Mouse (Mus musculus) T-helper 2 cell (primary cell): ENCODE data around the gene Hes3.

Experiments
- in situ Hi-C: fragments of 300-600 bp; cut with MboI, MseI; formaldehyde crosslinking; loops from one replicate; pipeline ENCODE4 v1.15.1; 2025; ENCODE audit warnings: high pct_unique_total_duplicates

Hes3 gene

GRCm38 (mm10) chr4:152291562-152291961 lies at the start of gene Hes3:
Hes3 (minus strand) TSS chr4:152291662.
- in situ Hi-C loops: loop anchor here (10.0 kb wide), 1 partner anchor 357 kb away; the partner anchor contains the start of gene Dnajc11

- in situ Hi-C loops: no loop called here
Measured at GRCm38 (mm10) chr4:152340584-152341284, 49.3 kb upstream of the Hes3 start.

- in situ Hi-C loops: loop anchor here (5.0 kb wide), 1 partner anchor 88 kb away; no protein-coding TSS in a partner anchor
Measured at GRCm38 (mm10) chr4:152339293-152339790, 47.9 kb upstream of the Hes3 start.

GRCm38 (mm10) chr4:152338419-152339292 lies 47.2 kb upstream of the Hes3 start, which contains the start of gene Chd5:
Chd5 (plus strand) TSS chr4:152338651.
- in situ Hi-C loops: loop anchor here (5.0 kb wide), 1 partner anchor 89 kb away; no protein-coding TSS in a partner anchor

DNA sequence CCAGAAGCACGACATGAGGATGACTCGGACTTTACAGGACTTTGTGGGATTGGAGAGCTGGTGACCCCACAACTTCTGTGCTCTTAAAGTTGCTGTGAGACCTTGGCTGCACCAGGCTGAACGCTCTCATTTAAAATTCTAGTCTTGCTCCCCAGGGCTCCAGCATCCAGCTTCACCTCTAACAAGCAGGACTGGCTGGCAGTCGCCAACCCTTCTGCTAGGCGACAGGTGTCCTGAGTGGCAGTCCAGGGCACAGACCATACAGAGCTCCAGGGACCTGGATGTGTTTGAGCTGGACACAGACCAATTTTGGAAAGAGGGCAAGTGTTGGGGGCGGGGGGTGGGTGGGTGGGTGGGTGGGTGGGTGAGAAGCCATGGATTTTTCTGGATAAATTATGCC lies 46.3 kb upstream of the Hes3 start:
- in situ Hi-C loops: loop anchor here (5.0 kb wide), 1 partner anchor 90 kb away; no protein-coding TSS in a partner anchor

- in situ Hi-C loops: no loop called here
Measured at GRCm38 (mm10) chr4:152333587-152333986, 42.1 kb upstream of the Hes3 start.

DNA sequence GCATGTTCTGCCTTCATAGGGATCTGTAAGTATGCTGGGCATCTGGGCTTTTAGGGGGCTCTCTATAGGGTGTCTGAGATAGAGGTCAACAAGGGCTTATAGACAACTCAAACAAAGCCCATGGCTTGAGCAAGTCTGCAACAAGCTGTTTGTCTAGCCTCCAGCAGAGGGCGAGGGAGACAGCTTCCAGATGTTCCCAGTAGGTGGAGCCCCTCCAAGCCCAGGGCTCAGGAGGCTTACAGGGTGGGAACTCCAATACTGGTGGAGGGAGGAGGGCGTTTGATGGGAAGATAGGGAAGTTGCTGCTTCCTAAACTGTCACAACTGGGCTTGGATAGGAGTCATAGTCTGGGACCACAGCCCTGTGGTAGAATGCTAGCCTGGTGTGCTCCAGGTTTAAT lies 41.5 kb upstream of the Hes3 start:
- in situ Hi-C loops: no loop called here

DNA sequence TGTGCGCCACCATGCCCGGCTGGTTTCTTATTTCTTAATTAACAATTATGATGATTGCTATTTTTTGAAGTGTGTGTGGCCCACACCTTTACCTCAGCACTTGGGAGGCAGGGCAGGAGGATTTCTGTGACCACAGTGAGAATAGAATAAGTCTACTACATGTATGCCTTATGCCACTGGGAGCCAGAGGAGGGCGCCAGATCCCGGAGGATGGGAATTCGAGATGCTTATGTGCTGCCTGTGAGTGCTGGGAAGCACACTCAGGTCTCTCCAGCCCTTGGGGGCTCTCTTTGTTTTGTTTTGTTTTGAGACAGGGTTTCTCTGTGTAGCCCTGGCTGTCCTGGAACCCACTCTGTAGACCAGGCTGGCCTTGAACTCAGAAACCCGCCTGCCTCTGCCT lies 37.2 kb upstream of the Hes3 start:
- in situ Hi-C loops: no loop called here

DNA sequence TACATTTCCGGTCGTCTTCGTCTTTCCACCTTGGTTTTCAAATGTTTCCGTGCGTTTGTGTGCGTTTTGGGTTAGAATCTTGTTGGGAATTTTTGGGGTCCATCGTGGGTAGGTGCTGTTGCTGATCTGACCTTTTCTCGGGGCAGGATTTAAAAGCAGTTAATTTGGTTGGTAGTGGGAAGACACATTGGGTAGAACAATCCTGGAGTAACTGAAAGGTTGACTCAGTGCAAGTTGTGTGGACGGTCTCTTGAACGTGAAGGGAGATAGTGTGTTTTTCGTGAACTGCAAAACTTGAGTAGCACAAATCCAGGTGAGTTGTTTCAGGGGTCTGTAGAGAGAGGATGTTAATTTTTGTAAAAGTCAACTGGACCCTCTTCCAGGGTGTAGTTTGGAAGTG lies 35.1 kb upstream of the Hes3 start:
- in situ Hi-C loops: no loop called here

- in situ Hi-C loops: no loop called here
Measured at GRCm38 (mm10) chr4:152325574-152326411, 34.3 kb upstream of the Hes3 start, which contains the start of gene Rpl22. Rpl22 (plus strand) TSS chr4:152325742.

DNA sequence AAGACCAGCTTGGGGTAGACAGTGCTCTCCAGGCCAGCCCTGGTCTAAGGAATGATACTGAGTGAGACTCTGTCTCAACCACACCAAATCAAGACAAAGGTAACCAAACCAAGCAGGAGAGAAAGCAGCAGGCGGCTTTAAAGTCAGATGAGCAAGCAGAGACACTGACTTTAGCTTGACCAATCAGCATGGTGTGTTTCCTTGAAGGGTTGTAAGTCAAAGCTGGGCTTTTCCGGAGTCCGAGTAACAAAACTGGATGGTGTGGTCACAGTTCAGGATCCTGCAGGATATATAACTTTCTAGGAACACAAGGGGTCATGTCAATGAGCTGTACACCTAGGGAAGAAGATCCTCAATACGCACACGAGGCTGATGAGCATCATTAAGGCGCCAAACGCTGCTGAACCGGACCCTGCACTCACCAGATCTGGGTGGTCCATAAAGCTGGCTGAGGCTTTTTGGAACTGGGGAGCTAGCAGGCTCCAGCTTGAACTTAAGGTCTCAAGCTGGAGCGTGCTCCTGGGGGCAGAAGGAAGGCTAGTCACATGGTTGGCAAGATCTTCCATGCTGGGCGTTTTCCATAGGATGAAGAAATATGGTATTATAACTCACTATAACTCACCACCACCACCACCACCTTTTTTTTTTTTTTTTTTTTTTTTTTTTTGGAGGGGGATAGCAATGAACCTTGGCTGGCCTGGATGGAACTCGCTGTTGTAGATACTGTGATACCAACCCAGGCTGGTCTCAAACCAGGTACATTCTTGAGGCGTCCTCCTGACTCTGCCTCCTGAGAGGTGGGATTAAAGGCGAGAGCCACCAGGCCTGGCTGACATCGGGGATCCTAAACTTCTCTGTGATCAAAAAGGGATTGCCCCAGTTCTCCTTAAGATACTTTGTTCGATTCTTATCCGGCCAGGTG lies 33.4 kb upstream of the Hes3 start:
- in situ Hi-C loops: no loop called here

- in situ Hi-C loops: no loop called here
Measured at GRCm38 (mm10) chr4:152321464-152321863, 30.0 kb upstream of the Hes3 start.

GRCm38 (mm10) chr4:152318517-152319234 lies 27.2 kb upstream of the Hes3 start, which contains the start of gene Rnf207:
Rnf207 (minus strand) TSS chr4:152318993.
- in situ Hi-C loops: no loop called here

- in situ Hi-C loops: no loop called here
Measured at GRCm38 (mm10) chr4:152317631-152318033, 26.2 kb upstream of the Hes3 start.

- in situ Hi-C loops: no loop called here
Measured at GRCm38 (mm10) chr4:152315498-152316213, 24.2 kb upstream of the Hes3 start.

DNA sequence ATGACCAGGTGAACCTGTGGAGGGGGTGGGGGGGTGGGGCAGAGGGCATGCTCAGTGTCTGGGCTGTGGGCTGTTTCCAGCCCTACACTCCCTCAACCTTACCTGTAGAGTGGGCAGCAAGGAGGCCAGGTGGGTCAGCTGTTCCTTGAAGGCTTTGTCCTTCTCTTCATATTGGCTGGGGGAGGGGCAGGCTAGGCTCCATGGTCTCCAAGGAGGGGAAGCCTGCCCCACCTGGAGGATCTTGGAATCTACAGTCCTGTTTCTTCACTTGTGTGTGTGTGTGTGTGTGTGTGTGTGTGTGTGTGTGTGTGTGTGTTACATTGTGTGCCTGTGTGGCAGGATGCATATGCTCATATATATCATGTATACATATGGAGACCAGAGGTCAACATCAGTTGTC lies 22.5 kb upstream of the Hes3 start:
- in situ Hi-C loops: no loop called here

- in situ Hi-C loops: no loop called here
Measured at GRCm38 (mm10) chr4:152313211-152313632, 21.8 kb upstream of the Hes3 start.

DNA sequence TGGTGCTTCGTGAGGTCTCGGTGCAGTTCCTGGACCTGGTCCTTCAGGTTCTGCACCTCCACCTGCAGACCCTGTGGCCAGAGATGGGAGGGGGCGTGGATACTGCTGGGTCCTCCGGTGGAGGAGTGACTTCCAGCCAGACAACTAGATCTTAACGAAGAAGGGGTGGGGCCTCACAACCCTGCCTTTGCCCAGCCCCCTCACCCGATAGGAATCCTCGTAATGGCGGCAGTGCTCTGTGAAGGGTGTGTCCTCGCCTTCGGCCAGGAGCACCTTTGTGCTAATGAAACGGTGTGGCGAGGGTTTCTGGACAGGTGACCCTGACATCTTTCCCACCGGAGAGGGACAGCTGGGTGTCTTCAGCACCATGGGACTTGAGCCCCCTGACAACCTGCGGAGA lies 20.7 kb upstream of the Hes3 start:
- in situ Hi-C loops: no loop called here

DNA sequence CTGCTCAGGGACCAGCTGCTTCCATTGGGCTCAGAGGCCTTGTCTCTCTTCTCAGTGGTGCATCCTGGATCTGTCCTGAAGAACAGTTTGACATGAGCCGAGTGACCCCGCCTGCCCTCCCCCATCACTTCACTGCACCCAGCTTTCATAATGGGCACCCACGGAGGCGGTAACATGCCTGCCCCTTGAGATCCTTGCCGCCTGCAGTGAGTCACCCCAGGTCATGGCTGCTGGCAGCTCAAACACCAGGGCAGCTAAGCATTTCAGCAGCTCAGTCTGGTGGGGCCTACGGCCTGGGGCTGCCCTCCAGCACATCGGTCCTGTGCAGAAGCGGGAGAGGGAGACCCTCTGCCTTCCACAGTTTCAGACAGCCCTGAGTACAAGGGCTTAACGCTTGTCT lies 16.1 kb upstream of the Hes3 start:
- in situ Hi-C loops: no loop called here
